Mouse (Mus musculus) heart, adult 2 months (tissue): ENCODE results near the gene Krtap24-1. TPM values are rescaled to one million over a fixed set of nuclear protein-coding genes. Genes with fewer than 3 reads are reported as not detected.

Experiments
- DNase-seq, 2 experiments: peaks; one replicate each; pipeline ENCODE4 v3.0.0; 2021
- H3K27ac ChIP-seq: fragments of 200-600 bp; 2 replicates; pipeline ENCODE4 v1.8.1; 2022
- H3K27me3 ChIP-seq: fragments of 200-500 bp; 2 replicates; pipeline ENCODE4 v1.6.1; 2012; ENCODE audit warnings: mild to moderate bottlenecking, low read length, inconsistent platforms, mixed read lengths; ENCODE audit not compliant: control insufficient read depth, insufficient read depth
- H3K36me3 ChIP-seq: fragments of 200-500 bp; 2 replicates; pipeline ENCODE4 v1.6.1; 2012; ENCODE audit warnings: low read length, inconsistent platforms; ENCODE audit not compliant: control insufficient read depth, insufficient read depth
- H3K4me1 ChIP-seq: fragments of 200-500 bp; 2 replicates; pipeline ENCODE4 v1.6.1; 2011; ENCODE audit warnings: low read length; ENCODE audit not compliant: control insufficient read depth, insufficient read depth
- H3K4me3 ChIP-seq: fragments of 200-600 bp; 2 replicates; pipeline ENCODE4 v1.8.1; 2022
- H3K79me2 ChIP-seq: fragments of 200-500 bp; replicated peaks from 2 replicates; pipeline ENCODE4 v1.6.1; 2012; ENCODE audit warnings: mild to moderate bottlenecking, inconsistent platforms, low read length, moderate library complexity, mixed read lengths; ENCODE audit not compliant: control insufficient read depth, insufficient read depth
- H3K9ac ChIP-seq: fragments of 200-500 bp; 2 replicates; pipeline ENCODE4 v1.6.1; 2012; ENCODE audit warnings: low read depth, mild to moderate bottlenecking, control low read depth, inconsistent platforms, low read length, mixed read lengths
- CTCF ChIP-seq: fragments of 200-600 bp; IDR thresholded peaks from 2 replicates; pipeline ENCODE4 v1.8.1; 2022; ENCODE audit warnings: antibody characterized with exemption, mild to moderate bottlenecking, moderate library complexity
- EP300 ChIP-seq: fragments of 200-500 bp; IDR thresholded peaks from 2 replicates; pipeline ENCODE4 v1.6.1; 2011; ENCODE audit warnings: low read depth, low read length, control low read depth; ENCODE audit not compliant: insufficient read depth
- POLR2A ChIP-seq: fragments of 200-500 bp; IDR thresholded peaks from 2 replicates; pipeline ENCODE4 v1.6.1; 2011; ENCODE audit warnings: mild to moderate bottlenecking, low read depth, low read length, control low read depth; ENCODE audit not compliant: insufficient read depth
- WGBS: fragments of 180-500 bp; shearing (Covaris S2); methylation state at CpG from one replicate; pipeline ENCODE4 v1.1.7; 2018; 5-methylcytosine and 5-hydroxymethylcytosine counted together
- intact Hi-C: fragments of 180-260 bp; cut with DNase I; formaldehyde crosslinking; loops from one replicate; pipeline ENCODE4 v1.15.1; 2025
- polyA plus RNA-seq: library from polyadenylated mRNA; depleted of rRNA; stranded (reverse); fragments of >200 nt; gene quantifications from 2 replicates; pipeline ENCODE4 v1.2.3, GENCODE M21; 2012; rRNA removed
- total RNA-seq, 2 experiments: library from RNA; stranded (reverse); gene quantifications; 2 replicates each; pipeline ENCODE4 v1.2.3; 2021

The Krtap24-1 gene
- total and polyA plus RNA-seq, 3 experiments = not detected

DNA sequence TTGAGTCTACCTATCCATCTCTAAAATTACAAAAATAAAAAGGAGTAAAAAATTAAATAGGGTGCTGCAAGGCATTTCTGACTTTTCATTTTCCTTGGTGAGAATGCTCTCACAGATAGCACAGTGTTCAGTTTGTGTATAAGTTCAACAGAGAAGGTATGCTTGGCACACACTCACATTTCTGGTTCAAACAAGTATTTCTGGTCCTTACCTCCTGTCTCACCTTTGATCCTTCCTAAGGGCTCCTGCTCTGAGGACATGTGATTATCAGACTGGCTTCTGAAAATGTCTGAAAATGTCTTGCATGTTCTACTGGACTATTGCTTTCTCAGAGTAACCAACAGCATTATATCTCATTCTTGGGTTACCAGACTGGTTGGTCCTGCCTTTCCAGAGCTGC is 41.9 kb downstream of the Krtap24-1 start:
- TF ChIP-seq POLR2A (no peak), EP300 (no peak), CTCF (no peak)
- Histone ChIP-seq H3K27ac (no peak overlapping the region), H3K36me3 (no peaks in the 10 kb centered on the region), H3K9ac (no peak overlapping the region), H3K4me1 (no peaks in the 10 kb centered on the region), H3K27me3 (no peaks in the 10 kb centered on the region), H3K4me3 (no peak overlapping the region), H3K79me2 (no peaks in the 10 kb centered on the region)
- intact Hi-C loops = no loop called here
- DNase-seq = no peak

DNA sequence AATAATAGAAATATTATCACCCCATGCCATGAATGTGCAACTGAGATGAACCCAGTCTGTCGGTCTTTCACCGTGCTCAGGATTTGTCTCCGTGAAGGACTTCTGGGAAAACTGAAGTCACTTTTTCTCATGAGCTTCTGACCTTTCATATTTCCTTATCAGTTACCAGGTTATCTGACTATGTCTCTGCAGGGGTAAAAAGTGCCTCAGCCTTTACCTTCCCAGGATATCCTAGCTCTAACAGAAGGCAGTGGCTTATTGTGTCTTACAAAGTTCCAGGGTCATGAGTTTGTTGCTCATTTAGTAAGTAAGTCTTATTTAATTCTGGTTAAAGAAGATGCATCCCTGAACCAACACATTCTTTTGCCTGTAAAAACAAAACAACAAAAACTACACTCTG is 42.3 kb downstream of the Krtap24-1 start:
- Histone ChIP-seq H3K27ac (no peak overlapping the region), H3K27me3 (no peaks in the 10 kb centered on the region), H3K4me3 (no peak overlapping the region), H3K79me2 (no peaks in the 10 kb centered on the region), H3K4me1 (no peaks in the 10 kb centered on the region), H3K9ac (no peak overlapping the region), H3K36me3 (no peaks in the 10 kb centered on the region)
- DNase-seq = no peak
- TF ChIP-seq EP300 (no peak), CTCF (no peak), POLR2A (no peak)
- 56% methylated on average over 3 of the region's 3 CpGs for WGBS
- intact Hi-C loops = no loop called here

DNA sequence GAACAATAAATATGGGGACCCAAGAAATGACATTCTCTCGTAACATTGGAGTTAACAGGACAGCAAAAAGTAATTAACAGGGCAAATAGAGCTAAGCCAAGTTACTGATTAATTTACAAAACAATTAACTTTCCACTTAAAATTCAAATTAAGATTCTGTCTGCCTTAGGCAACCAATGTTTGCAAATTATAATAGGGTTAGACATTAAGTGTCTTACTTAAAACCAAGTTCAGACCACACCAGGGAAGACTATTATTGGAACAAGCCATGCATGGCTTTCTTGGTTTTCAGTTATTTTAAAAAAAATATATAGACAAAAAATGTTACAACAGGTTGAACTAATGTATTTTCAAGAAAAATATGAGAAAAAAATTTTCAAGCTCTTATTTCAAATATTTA is 43.0 kb downstream of the Krtap24-1 start:
- Histone ChIP-seq H3K4me1 (no peaks in the 10 kb centered on the region), H3K79me2 (no peaks in the 10 kb centered on the region), H3K4me3 (no peak overlapping the region), H3K36me3 (no peaks in the 10 kb centered on the region), H3K9ac (no peak overlapping the region), H3K27me3 (no peaks in the 10 kb centered on the region), H3K27ac (no peak overlapping the region)
- TF ChIP-seq POLR2A (no peak), EP300 (no peak), CTCF (no peak)
- WGBS = 82% methylated on average over 1 of the region's 1 CpGs
- intact Hi-C loops = no loop called here
- DNase-seq = no peak

DNA sequence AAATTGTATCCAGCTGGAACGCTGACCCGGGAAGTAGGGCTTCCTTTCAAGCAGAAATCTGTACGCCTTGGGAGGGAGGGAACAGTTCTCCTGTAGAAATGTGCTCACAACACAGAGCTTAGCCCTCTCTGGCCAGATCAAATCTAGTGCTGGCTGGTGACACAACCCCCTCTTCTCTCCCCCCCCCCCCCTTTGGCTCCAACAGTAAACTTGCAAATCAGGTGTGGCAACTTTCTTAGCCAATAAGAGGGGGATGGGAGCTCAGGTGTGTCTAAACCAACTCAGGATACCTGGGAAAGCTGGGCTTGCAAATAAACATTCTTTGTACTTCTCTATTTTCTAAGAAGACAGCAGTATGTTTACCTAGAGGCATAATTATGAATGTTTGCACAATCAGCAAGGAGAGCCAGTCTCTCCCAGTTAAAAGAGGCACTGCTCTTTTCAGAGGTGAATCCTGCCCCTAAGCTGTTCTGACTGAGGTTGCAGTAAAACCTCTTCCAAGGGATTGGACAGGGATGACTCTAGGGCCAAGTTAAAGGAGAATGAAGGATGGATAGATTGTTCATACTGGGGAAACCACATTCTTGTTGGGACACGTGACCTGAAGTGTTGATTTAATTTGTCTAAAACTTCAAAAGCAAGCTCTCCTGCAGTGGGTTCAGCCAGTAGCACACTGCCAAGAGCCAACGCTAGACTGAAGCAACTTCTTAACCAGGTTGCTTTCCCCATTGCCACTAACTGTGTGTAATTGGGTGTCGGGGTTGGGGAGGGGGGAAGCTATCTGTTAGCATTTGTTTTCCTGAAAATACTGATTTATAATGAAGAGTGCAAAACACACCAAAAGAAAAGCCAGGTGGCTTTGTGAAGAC is 48.8 kb downstream of the Krtap24-1 start, which contains the start of gene Cldn8:
TSS of gene Cldn8 (minus strand) at position 139 of the 869 bp plus-strand sequence.
- TF ChIP-seq CTCF (no peak), EP300 (no peak), POLR2A (no peak)
- Histone ChIP-seq H3K36me3 (no peaks in the 10 kb centered on the region), H3K27ac (no peak within 1 kb of the TSS), H3K27me3 (no peaks in the 10 kb centered on the region), H3K79me2 (no peaks in the 10 kb centered on the region), H3K4me1 (no peaks in the 10 kb centered on the region), H3K9ac (no peak within 1 kb of the TSS), H3K4me3 (no peak within 1 kb of the TSS)
- WGBS = 64% methylated on average over 6 of the region's 6 CpGs
- no peak for DNase-seq
- intact Hi-C loops = no loop called here

DNA sequence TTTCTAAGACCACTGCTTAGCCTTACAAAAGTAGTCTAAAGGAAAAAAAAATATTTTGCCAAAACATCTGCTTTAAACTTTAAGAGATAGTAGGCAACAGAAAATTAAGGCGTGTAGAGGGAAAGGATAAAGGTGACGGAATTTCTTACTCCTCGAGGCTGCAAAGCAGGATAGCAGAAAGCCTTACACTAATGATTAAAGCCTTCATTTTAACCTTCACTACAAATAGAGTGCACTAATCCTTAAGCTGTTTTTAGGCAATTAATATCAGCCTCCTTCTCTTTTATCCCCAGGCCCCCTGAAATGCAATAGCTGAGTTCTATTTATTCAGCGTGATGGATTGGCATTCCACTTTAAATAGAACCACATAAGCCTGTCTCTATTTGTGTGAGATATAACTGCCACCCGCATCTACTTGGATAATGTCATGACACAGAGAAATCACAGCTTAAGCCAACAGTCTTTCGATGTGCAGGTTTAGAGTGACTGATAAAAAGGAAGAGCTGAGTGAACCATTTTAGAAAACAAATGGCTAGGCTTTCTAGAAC is 50.4 kb downstream of the Krtap24-1 start:
- no peaks in the 10 kb centered on the region for H3K36me3 ChIP-seq
- H3K27me3 ChIP-seq = no peaks in the 10 kb centered on the region
- no peak overlapping the region for H3K27ac ChIP-seq
- DNase-seq = no peak
- intact Hi-C loops = no loop called here
- no peak overlapping the region for H3K4me3 ChIP-seq
- H3K4me1 ChIP-seq = no peaks in the 10 kb centered on the region
- no peaks in the 10 kb centered on the region for H3K79me2 ChIP-seq
- no peak overlapping the region for H3K9ac ChIP-seq
- TF ChIP-seq EP300 = no peak
- no peak for TF ChIP-seq POLR2A
- TF ChIP-seq CTCF = no peak
- WGBS = 45% methylated on average over 6 of the region's 6 CpGs

Other genes with a start within 250 kb of the Krtap24-1 start
- not detected for gene Cldn17, start 105.3 kb downstream of the Krtap24-1 start, total RNA-seq
- gene Cldn17, start 105.3 kb downstream of the Krtap24-1 start, polyA plus RNA-seq = not detected in 2 replicates
- gene Cldn8, start 49.1 kb downstream of the Krtap24-1 start, total RNA-seq = not detected
- 0.10 TPM in 1 of 2 replicates, not detected in the other for gene Cldn8, start 49.1 kb downstream of the Krtap24-1 start, polyA plus RNA-seq
- gene 2310079G19Rik, start 15.4 kb upstream of the Krtap24-1 start, total RNA-seq = not detected
- gene 2310079G19Rik, start 15.4 kb upstream of the Krtap24-1 start, polyA plus RNA-seq = not detected in 2 replicates
- gene Krtap26-1, start 35.5 kb upstream of the Krtap24-1 start, total RNA-seq = not detected
- gene Krtap26-1, start 35.5 kb upstream of the Krtap24-1 start, polyA plus RNA-seq = not detected in 2 replicates
- not detected for gene Krtap27-1, start 59.4 kb upstream of the Krtap24-1 start, total RNA-seq
- not detected in 2 replicates for gene Krtap27-1, start 59.4 kb upstream of the Krtap24-1 start, polyA plus RNA-seq
- not detected for gene 2310061N02Rik, start 95.7 kb upstream of the Krtap24-1 start, total RNA-seq
- gene 2310061N02Rik, start 95.7 kb upstream of the Krtap24-1 start, polyA plus RNA-seq = not detected in 2 replicates
- not detected for gene Krtap13-1, start 116.6 kb upstream of the Krtap24-1 start, total RNA-seq
- not detected in 2 replicates for gene Krtap13-1, start 116.6 kb upstream of the Krtap24-1 start, polyA plus RNA-seq
- not detected for gene Krtap13, start 139.4 kb upstream of the Krtap24-1 start, total RNA-seq
- not detected in 2 replicates for gene Krtap13, start 139.4 kb upstream of the Krtap24-1 start, polyA plus RNA-seq
- not detected for gene 2310034C09Rik, start 146.6 kb upstream of the Krtap24-1 start, total RNA-seq
- not detected in 2 replicates for gene 2310034C09Rik, start 146.6 kb upstream of the Krtap24-1 start, polyA plus RNA-seq
- not detected for gene 2310057N15Rik, start 161.9 kb upstream of the Krtap24-1 start, total RNA-seq
- not detected in 2 replicates for gene 2310057N15Rik, start 161.9 kb upstream of the Krtap24-1 start, polyA plus RNA-seq
- gene Gm5965, start 165.6 kb upstream of the Krtap24-1 start, total RNA-seq = not detected
- gene Gm5965, start 165.6 kb upstream of the Krtap24-1 start, polyA plus RNA-seq = not detected in 2 replicates
- not detected for gene Gm20741, start 199.9 kb upstream of the Krtap24-1 start, total RNA-seq
- gene Gm20741, start 199.9 kb upstream of the Krtap24-1 start, polyA plus RNA-seq = not detected in 2 replicates
- not detected for gene Krtap15, start 207.9 kb upstream of the Krtap24-1 start, total RNA-seq
- not detected in 2 replicates for gene Krtap15, start 207.9 kb upstream of the Krtap24-1 start, polyA plus RNA-seq
- gene Krtap14, start 213.9 kb upstream of the Krtap24-1 start, total RNA-seq = not detected
- gene Krtap14, start 213.9 kb upstream of the Krtap24-1 start, polyA plus RNA-seq = not detected in 2 replicates